Mouse (Mus musculus) liver, adult (tissue): ENCODE data around the gene Fam53b.

Source experiments
- GATA4 ChIP-seq: IDR thresholded peaks from 2 replicates; pipeline ENCODE4 v1.6.1; 2014; ENCODE audit warnings: mild to moderate bottlenecking, low read length; ENCODE audit not compliant: insufficient replicate concordance

The Fam53b gene

DNA sequence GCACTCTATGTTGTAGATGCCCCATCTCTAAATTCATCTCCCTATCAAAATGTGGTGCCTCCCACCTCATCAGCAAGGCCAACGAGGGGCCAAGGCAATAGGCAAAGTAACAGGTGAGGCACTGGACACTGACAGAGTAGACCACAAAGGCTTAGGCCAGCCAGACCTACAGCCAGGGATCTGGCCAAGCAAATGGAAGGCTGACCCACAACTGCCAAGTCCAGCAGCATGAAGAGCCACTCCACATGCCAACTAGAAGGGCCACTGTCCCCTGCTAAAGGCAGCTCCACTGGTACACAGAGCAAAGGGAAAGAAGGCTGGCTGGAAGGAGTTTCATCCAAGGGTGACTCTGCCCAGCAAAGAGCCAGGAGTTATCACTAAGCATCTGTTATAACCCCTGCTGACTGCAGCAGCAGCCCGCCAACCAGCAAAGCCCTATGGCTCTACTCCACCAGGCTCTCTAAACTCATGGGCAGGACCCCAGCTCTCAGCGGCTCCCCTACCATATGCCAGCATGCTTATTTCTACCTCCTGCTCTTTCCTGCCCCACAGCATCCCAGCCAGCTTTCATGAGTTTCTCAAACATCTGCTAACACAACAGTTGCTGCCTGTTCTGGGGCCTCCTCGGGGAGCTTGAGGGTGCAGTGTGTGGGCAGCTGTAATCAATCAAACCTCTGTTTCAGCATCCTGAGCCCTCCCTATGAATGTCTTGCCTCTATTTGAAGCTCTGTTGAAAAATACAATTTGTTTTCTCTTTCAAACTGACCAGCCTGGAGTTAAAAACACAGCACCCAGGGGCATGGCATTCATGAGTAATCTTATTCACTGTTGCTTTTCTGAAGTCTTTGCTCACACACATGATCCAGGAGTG lies 59.9 kb downstream of the Fam53b start:
- TF ChIP-seq GATA4, result no peak

DNA sequence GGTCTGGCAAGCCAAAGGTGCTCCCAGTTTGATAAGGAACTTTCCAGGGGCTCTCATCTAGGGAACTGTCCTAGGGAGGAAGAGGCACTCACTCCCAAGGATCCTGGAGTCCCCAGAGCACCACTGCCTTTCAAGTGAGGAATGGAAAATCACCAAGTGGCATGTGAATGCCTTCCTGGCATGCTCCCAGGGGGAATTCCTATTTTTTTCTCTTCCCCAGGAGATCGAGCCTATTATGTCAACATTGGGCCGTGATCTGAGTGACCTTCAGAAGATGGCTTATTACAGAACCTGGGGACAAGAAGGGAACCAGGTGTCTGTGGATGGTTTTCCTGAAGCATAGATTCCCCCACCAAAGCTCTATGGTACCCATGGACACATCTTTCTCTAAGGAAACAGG lies 62.0 kb downstream of the Fam53b start:
- TF ChIP-seq GATA4, result no peak

DNA sequence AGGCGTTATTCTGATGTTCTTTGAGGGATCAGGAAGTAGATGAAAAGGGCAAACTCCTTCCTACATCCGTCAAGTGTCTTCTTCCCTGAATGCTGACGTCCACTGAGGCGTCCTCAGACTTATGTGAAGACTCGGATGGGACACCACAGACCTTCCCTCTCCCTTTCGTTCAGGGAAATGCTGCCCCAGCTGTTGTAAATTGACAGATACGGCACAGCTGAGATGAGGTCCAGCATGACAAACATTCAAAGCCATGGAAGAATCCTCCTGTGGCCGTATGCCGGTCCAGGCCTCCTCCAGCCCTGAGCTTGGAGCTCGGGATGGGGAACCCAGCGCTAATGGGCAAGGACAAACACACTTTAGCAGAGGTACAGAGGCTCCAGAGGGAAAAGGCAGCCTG lies 64.2 kb downstream of the Fam53b start:
- no peak for TF ChIP-seq GATA4

DNA sequence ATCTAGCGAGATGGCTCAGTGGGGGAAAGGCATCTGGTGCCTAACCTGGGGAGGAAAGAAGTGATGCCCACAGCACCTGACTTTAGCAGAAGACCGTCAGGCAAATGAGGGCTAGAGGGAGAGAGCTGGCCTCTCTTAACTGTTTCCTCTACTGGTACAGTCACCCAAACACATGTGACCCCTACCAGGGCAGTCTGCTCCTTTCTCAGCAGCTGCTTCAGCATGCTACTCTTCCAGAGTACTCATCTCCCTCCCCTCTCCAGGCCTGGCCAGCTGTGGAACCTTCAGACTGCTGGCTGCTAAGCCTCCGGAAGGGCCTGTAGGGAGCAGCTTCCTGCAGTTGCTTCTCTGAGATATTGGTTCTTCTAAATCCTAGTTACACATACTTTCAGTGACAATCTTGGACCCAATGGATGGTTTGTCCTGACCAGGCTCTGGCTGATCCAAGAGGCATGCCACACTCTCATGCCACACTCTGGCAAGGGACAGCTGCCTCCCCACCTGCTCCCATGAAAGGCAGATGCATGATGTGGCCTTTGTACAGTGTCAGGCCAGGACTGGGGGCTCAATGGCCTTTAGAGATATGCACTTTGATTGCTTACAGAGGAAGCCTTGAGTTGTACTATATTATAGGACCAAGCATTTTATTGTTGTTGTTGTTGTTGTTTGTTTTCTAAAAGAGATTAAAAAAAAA lies 65.5 kb downstream of the Fam53b start:
- no peak for TF ChIP-seq GATA4

DNA sequence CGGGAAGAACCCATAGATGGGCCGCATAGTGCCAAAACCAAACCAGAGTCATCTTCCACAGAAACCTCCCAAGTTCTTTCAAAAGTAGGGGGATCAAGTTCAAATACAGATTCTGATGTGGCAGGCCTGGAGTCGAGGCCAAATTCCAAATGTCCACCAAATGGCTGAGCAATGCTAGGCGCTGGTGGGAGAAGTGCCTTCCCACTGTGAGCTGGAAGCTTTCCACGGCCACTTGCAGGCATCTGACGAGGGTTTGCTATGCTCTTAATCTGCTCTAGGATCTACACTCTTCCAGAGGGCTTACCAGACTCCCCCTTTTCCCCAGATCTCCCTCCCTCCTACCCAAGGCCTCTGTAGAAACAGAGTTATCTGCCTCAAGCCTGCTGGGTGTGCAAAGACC lies 66.6 kb downstream of the Fam53b start:
- TF ChIP-seq GATA4, result no peak

DNA sequence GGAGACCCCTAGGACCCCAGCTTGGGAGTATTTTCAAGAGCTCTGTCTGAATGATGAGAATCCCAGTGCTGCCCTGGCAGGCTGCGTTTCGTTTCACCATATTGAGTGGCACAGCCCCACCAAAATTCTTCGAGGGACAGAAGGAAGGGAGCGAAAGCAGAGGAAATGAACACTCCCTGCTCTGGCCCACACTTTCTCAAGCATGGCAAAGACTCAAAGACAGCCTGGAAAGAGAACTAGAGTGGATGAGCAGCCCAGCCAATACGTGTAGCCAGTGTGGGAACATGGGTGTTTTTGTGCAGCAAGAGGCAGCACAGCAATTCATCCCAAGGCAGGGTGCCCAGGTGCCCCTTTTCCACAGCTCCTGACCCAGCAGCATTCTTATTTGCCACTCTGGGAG lies 70.8 kb downstream of the Fam53b start:
- no peak for TF ChIP-seq GATA4

DNA sequence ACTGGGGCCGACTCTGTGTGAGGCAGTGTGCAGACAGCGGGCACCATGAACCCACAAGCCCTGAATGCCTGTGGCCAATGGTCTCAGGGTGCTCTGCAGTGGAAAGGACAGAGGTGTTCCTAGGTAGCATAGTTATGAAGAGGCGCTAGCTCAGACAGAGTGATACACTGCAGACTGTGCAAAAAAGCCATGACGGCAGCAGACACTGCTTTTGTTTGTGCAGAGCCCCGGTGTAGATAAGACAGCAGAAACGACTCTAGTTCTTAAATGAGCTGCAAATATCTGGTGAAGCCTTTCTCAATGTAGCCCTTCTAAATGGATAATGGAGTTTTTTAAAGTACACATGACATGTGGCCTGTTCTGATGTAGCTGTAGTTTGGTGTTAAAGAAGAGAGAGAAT lies 73.9 kb downstream of the Fam53b start:
- TF ChIP-seq GATA4, result peak; percentile 78

DNA sequence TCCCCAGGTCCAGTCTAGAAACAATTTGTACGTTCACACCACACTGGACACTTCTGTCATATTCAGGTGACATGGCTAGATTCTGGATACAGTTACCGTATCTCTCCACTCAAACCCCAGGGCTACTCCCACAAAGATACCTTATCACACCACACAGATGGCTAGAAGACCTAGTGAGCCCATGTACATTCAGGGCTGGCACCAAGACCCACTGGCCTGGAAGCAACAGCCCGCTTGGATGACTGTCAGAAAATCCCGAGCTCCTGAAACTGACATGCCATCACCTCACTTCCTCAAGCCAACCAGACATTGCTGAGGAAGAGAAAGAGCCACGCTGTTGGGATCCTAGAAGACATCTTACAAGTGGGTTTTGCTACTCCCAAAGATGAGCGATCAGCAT lies 74.8 kb downstream of the Fam53b start:
- no peak for TF ChIP-seq GATA4

DNA sequence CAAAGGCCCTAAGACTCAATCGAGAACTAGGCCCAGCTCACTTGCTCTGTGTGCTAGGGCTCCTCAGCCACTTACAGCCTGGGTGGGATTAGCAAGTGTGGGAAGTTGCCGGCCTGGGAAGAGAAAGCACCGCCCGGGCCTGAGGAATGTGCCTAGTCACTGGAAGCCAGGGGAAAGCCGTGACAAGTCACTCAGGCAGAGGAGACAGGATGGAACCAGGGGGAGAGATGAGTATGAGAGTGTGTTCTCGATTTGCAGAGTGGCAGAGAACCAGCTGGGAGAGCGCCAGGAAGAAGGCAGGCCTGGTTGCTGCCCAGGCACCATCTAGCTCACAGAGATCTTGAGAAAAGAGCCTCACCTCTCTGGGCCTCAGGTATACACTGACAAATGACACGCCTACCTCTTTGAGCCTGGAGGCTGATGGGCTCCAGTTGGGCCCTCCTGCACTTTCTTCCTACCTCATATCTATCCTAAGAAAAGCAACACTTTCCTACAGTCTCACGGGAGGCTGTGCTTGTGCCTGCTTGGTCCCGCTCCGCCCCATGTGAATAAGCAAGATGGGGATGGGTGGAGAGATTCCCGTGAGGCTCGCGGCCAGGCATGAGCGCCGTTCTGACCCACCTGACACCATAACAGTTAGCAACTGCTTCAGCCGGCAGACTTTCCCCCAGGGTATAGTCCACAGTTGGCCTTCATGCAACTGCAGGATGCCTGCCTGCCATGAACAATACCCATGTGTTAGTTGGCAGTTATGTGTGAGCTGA lies 77.4 kb downstream of the Fam53b start:
- TF ChIP-seq GATA4, result no peak

DNA sequence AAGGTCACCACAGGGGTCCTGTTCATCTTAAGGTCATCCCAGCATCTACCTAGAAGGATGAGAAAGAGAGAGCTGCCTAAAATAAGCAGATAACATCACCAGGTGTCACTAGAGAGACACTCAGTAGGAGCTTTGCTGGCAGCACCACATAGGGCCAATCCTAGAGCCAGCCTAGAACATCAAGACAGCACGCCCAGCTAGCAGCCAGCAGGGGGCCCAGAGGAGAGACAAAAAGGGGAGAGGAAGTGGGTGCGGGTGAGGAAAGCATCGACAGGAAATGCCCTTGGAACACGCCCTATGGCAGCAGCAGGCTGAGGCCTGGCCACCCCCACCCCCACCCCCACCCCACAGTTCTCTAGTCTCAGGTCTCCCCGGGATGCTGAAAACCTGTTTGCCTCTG lies 78.5 kb downstream of the Fam53b start:
- TF ChIP-seq GATA4, result no peak

DNA sequence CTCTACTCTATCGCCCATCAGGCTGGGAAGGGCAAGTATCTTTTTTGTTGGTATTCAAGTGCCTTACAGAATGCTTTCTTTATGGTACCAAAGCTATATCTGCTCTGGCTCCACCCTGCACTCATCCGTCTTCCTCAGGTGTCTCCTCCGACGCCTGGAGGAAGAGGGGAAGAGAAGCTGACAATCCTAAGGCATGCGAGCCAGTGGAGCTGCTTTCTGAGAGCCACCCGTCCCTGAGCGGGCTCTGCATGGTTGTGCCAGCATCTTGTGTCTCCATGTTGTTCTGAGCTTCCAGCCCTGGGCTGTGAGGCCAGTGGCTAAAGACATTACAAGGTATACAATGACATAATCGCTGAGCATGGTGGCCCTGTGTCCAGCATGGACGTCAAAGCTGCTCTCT lies 79.5 kb downstream of the Fam53b start:
- no peak for TF ChIP-seq GATA4

DNA sequence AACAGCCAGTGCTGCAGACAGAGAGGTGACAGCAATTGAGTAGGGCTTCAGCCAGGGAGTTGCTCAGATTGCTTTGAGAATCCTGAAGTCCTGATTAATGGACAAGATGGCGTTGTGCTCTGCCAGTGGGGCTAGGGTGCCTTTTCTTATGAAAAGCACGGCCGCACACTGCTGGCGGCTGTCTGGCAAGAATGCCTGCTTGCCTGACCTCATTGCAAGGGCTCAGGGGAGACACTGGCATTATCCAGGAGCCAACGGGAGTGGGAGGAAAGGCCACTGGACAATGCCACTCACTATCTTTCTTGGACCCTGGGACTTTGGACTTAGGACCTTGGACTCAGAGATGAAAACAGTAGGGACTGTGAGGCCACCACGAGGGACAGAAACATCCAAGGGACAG lies 80.2 kb downstream of the Fam53b start:
- TF ChIP-seq GATA4, result no peak

DNA sequence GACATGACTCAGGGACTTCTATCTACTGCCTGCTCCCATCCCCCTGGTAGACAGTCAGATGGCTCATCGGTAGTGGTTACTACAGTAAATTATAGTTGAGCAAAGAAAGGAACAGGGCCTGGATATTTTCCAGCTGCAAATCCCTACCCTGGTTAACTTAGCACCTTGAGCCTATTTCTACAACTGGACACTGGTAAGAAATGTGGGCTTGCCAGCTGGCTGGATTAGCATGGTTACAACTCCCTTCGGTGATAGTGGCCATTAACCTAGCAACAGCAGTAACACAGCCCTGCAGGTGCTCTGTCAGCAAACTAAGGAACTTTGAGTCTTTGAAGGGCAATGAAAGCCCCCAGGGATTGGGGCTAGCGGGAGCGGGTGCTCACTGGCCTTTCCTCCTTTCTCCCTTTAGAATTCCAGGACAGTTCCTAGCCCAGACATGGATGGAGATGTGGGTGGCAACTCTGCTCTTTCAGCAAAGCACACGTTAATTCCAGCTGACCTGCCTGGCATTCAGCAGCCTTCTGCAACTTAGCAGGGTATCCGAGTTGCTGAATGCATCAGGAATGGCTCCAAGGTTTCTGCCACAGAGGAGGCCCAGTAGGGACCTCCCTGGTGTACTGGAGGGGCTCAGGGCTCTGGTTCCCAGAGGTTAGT lies 81.4 kb downstream of the Fam53b start:
- TF ChIP-seq GATA4, result no peak

DNA sequence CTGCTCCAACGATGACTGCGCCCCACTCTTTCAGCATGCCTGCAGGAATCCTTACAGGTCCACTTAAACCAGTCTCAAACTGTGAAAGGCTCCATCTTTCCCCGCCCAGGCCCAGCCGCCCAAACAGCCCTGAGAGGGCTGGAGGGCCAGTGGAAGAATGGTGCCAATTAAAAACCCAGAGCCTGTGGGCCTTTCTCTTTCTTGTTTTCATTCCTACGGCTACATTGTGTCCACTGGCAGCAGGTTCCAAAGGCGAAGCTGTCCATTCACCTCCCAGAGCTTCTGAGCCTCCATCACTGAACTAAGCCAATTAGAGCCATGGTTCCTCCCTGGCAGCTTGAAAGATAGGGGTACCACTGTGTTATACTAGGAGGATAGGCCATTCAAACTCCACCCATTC lies 82.1 kb downstream of the Fam53b start:
- TF ChIP-seq GATA4, result no peak

DNA sequence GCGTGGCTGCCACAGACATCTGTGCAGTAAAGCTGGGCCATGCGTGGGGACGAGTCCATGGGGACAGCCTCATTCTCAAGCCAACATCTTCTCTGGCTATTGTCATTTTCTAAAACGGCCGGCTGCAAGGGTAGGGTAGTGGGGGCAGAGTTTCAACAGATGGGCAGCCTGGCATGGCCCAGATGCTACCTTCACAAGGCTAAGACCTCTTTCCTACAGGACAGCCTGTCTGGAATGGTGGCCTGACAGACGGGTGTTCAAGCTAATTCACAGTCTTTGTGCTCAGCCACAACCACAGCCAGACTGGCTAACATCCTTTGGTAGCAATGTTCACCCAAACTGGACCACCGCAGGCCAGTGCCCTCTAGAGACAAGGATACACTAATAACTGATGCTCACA lies 83.2 kb downstream of the Fam53b start:
- TF ChIP-seq GATA4, result no peak

DNA sequence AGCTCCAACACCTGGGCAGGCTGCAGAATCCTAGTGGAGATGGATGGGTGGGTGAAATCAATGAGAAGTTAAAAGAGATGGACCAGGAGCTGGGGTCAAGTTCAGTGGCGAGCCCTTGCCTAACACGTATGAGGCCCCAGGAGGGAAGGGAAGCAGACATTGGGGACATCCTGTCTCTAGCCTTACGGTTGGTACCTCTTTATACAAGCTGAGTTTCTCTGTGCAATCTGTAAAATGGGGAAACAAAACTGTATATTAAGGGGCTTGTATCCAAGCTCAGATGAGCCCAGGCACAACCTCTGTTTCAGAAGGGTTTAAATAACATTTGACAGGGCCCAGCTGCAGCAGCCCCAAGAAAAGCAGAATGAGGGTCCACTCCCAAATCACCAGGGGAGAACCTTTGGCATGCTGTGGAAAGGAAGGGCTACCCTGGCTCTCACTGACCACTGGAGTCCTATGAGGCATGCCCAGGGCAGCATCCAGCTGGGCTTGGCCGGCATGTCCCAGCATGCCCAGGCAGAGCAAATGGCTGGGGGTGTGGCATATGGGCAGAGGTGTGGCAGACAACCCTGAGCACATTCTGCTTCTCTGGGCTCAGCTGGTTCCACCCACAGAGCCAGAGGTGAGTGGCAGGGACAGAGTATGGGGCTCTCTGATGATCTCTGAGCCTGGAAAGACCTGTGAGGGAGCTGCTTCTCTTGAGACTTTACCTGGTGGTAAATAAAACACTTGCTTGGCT lies 84.4 kb downstream of the Fam53b start:
- TF ChIP-seq GATA4, result no peak
